Mouse (Mus musculus) spleen, postnatal 36 days (tissue): ENCODE results near the gene Flt4.
A peak's percentile ranks its signal among the peaks of the same experiment; 100 is the strongest.

ENCODE experiments used
- DNase-seq, 2 experiments: peaks; one replicate each; pipeline ENCODE4 v3.0.0; 2022; ENCODE audit warnings: low spot score in 2 of 2, mixed read lengths in 1 of 2

Flt4 gene

GRCm38 (mm10) chr11:49650113-49650993 lies 41.3 kb downstream of the Flt4 start:
- DNase-seq, result no peak

- DNase-seq, result no peak
Observed at GRCm38 (mm10) chr11:49650994-49651761, 42.1 kb downstream of the Flt4 start.

- no peak for DNase-seq
Observed at GRCm38 (mm10) chr11:49651762-49652322, 42.8 kb downstream of the Flt4 start.

- DNase-seq, result peak; percentile 54 to 62
Observed at GRCm38 (mm10) chr11:49652401-49653078, 43.5 kb downstream of the Flt4 start.

DNA sequence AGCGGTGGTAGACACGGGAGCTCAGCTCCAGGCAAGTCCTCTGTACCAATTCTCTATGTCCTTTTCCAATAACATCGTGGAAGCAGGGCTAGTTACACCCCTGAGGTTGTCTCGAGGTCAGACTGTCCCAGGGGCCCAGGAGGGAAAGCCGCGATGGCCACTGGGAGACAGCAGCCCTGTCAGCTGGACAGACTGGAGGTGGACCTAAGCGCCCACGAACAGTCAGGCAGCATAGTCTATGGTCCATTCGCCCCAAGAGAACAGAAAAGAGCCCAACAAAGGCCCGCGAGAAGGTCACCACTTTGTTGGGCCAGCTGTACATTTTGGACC lies 44.0 kb downstream of the Flt4 start:
- no peak for DNase-seq

DNA sequence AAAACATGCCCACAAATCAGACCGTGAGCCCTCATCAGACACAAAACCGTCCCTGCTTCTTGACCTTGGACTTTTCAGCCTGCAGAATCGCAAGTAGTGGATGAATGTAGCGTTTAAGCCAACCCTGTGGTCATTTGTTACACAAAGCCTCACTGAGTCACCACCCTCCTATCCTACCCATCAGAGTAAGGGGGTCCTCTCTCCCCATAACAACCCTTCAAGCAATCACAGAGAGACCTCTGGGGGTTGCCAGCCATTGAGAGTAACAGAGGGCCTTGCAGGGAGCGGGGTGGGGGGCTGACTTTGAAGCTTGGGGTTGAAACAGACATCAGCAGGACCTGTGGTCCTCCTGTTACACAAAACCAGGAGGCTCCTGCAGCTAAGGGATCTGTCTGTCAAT lies 45.6 kb downstream of the Flt4 start:
- no peak for DNase-seq

GRCm38 (mm10) chr11:49655501-49655900 lies 46.4 kb downstream of the Flt4 start:
- DNase-seq, result no peak

DNA sequence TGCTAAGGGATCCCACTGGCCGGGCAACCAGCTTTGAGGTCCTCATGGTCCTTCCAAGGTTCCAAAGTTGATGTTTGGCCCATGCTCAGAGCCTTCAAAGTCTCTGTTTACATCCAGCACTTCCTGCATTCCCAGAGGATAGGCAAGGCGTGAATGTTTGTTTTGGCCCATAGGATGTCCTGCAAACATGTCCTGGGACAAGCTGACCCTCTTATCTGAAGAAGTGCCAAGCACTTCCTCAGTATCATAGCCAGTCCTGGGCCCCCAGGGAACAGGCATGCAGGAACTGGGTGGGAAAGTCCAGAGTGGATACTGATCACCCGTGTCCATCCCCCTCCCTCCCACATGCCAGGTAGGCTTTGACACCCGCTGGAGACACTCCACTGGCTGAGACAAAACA lies 49.0 kb downstream of the Flt4 start:
- no peak for DNase-seq

GRCm38 (mm10) chr11:49658791-49659469 lies 49.9 kb downstream of the Flt4 start:
- DNase-seq, result no peak

DNA sequence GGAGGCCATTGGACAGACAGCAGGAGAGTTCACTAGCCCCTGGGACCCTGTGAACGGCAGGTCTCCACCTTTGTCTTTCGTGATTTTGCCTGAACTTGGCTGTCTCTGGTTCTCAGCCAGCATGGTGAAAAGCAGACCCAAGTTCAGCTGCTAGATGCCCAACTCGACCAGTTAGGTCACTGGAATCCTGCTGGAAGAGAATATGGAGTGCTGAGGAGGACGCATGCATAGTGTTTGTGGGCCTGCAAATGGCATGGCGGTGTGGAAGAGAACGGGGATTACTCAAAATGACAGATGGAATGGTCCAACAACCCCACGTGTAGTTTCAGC lies 50.4 kb downstream of the Flt4 start:
- no peak for DNase-seq

- no peak for DNase-seq
Observed at GRCm38 (mm10) chr11:49662292-49662780, 53.3 kb downstream of the Flt4 start.

GRCm38 (mm10) chr11:49663310-49663709 lies 54.2 kb downstream of the Flt4 start, which contains the start of gene Scgb3a1:
Gene Scgb3a1, plus strand, starts transcription at chr11:49663610.
- no peak for DNase-seq

GRCm38 (mm10) chr11:49664262-49665140 lies 55.4 kb downstream of the Flt4 start:
- DNase-seq, result no peak

GRCm38 (mm10) chr11:49665462-49665861 lies 56.4 kb downstream of the Flt4 start:
- no peak for DNase-seq

- no peak for DNase-seq
Observed at GRCm38 (mm10) chr11:49673433-49673832, 64.4 kb downstream of the Flt4 start.

GRCm38 (mm10) chr11:49684237-49684973 lies 75.3 kb downstream of the Flt4 start:
- no peak for DNase-seq

GRCm38 (mm10) chr11:49695013-49695412 lies 86.0 kb downstream of the Flt4 start:
- DNase-seq, result no peak

- no peak for DNase-seq
Observed at GRCm38 (mm10) chr11:49695695-49696094, 86.6 kb downstream of the Flt4 start.

DNA sequence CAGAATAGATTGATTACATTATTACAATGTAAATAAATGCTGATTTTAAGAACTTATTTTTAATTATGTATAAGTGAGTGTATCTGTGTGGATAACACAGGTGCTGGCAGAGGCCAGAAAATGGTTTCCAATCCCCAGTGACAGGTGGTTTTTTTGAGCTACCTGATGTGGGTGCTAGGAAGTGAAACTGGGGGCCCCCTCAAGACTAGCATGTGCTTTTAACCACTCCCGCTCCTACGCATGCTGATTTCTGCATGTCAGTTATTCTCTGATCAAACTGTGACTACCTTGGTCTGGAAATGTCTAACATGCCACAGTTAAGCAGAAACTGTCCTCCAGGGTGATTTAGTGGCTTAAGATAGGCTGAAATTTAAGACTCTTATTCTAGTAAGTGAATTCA lies 87.4 kb downstream of the Flt4 start:
- DNase-seq, result peak; percentile 46 to 53

- no peak for DNase-seq
Observed at GRCm38 (mm10) chr11:49697779-49698178, 88.7 kb downstream of the Flt4 start.
